Mouse (Mus musculus) gastrocnemius, postnatal 14 days (tissue): ENCODE measurements at regions not wholly inside any gene's neighbourhood (a gene's known extent, or its start where the extent isn't known, plus 50 kb on each side); places are given as distances from the start of the nearest gene placed in this dataset.

ENCODE experiments used
- DNase-seq: peaks from one replicate; pipeline ENCODE4 v3.0.0; 2021; ENCODE audit warnings: mixed read lengths
- intact Hi-C: fragments of 180-260 bp; cut with DNase I; formaldehyde crosslinking; loops from one replicate; pipeline ENCODE4 v1.15.1; 2025; ENCODE audit warnings: low total_unique reads

GRCm38 (mm10) chr15:62176076-62176475 lies 1253.3 kb upstream of the A1bg start:
- DNase-seq: no peak
- intact Hi-C loops: no loop called here

GRCm38 (mm10) chr15:62173633-62174543 lies 1251.1 kb upstream of the A1bg start:
- intact Hi-C loops: no loop called here
- no peak for DNase-seq

- intact Hi-C loops: no loop called here
- DNase-seq: no peak
Observed at GRCm38 (mm10) chr15:62171632-62172031, 1248.8 kb upstream of the A1bg start.

- intact Hi-C loops: no loop called here
- no peak for DNase-seq
Observed at GRCm38 (mm10) chr15:62171167-62171566, 1248.4 kb upstream of the A1bg start.

- intact Hi-C loops: no loop called here
- DNase-seq: no peak
Observed at GRCm38 (mm10) chr15:62170337-62170736, 1247.5 kb upstream of the A1bg start.

GRCm38 (mm10) chr15:62169591-62170019 lies 1246.8 kb upstream of the A1bg start:
- no peak for DNase-seq
- intact Hi-C loops: no loop called here

- intact Hi-C loops: no loop called here
- DNase-seq: no peak
Observed at GRCm38 (mm10) chr15:62168958-62169590, 1246.3 kb upstream of the A1bg start.

- no peak for DNase-seq
- intact Hi-C loops: no loop called here
Observed at GRCm38 (mm10) chr15:62168522-62168921, 1245.7 kb upstream of the A1bg start.

GRCm38 (mm10) chr15:62166786-62167185 lies 1244.0 kb upstream of the A1bg start:
- intact Hi-C loops: no loop called here
- DNase-seq: no peak

GRCm38 (mm10) chr15:62165826-62166500 lies 1243.2 kb upstream of the A1bg start:
- intact Hi-C loops: no loop called here
- no peak for DNase-seq

GRCm38 (mm10) chr15:62164766-62165410 lies 1242.1 kb upstream of the A1bg start:
- intact Hi-C loops: no loop called here
- DNase-seq: no peak

GRCm38 (mm10) chr15:62163203-62163602 lies 1240.4 kb upstream of the A1bg start:
- no peak for DNase-seq
- intact Hi-C loops: no loop called here

GRCm38 (mm10) chr15:62162648-62163194 lies 1239.9 kb upstream of the A1bg start:
- intact Hi-C loops: no loop called here
- DNase-seq: no peak

GRCm38 (mm10) chr15:62161975-62162647 lies 1239.3 kb upstream of the A1bg start:
- DNase-seq: no peak
- intact Hi-C loops: no loop called here

GRCm38 (mm10) chr15:62161061-62161460 lies 1238.2 kb upstream of the A1bg start:
- intact Hi-C loops: no loop called here
- peak; percentile 19 for DNase-seq

GRCm38 (mm10) chr15:62158875-62159675 lies 1236.3 kb upstream of the A1bg start:
- intact Hi-C loops: no loop called here
- DNase-seq: no peak

GRCm38 (mm10) chr15:62157200-62158033 lies 1234.6 kb upstream of the A1bg start:
- intact Hi-C loops: no loop called here
- no peak for DNase-seq
